Mouse (Mus musculus) erythroid progenitor cell, adult 5-6 weeks (primary cell): ENCODE results near the gene Acsf2. TPM values are rescaled to one million over a fixed set of nuclear protein-coding genes. Genes with fewer than 3 reads are reported as not detected.

Experiments used
- total RNA-seq, 2 experiments: library from RNA; stranded (forward) in 1 of 2; stranded (reverse) in 1 of 2; fragments of 150-400 nt in 1 of 2; fragments of 186-747, 209-891 nt in 1 of 2; gene quantifications; 2 replicates each; pipeline versions ENCODE4 v1.2.3 to v1.2.4; 2015 to 2017; ENCODE audit warnings: low replicate concordance in 2 of 2

Gene Acsf2
- total RNA-seq, 2 experiments from 2014 or later = 2.5 to 4.2 TPM

Other genes with a start within 250 kb of the Acsf2 start
- gene Abcc3, start 208.9 kb downstream of the Acsf2 start, total RNA-seq (2015; ENCODE audit: low replicate concordance) = 2.9 and 6.7 TPM in 2 replicates
- gene Abcc3, start 208.9 kb downstream of the Acsf2 start, total RNA-seq (2017; ENCODE audit: low replicate concordance) = 4.5 TPM in 1 of 2 replicates, not detected in the other
- 208 and 236 TPM in 2 replicates for gene Cacna1g, start 127.7 kb downstream of the Acsf2 start, total RNA-seq (2015; ENCODE audit: low replicate concordance)
- gene Cacna1g, start 127.7 kb downstream of the Acsf2 start, total RNA-seq (2017; ENCODE audit: low replicate concordance) = 142 TPM in 2 replicates
- not detected in 2 replicates for gene Spata20, start 115.7 kb downstream of the Acsf2 start, total RNA-seq (2015; ENCODE audit: low replicate concordance)
- gene Spata20, start 115.7 kb downstream of the Acsf2 start, total RNA-seq (2017; ENCODE audit: low replicate concordance) = not detected in 2 replicates
- gene Epn3, start 101.9 kb downstream of the Acsf2 start, total RNA-seq (2015; ENCODE audit: low replicate concordance) = not detected in 2 replicates
- gene Epn3, start 101.9 kb downstream of the Acsf2 start, total RNA-seq (2017; ENCODE audit: low replicate concordance) = not detected in 2 replicates
- not detected in 2 replicates for gene Mycbpap, start 80.1 kb downstream of the Acsf2 start, total RNA-seq (2015; ENCODE audit: low replicate concordance)
- not detected in 2 replicates for gene Mycbpap, start 80.1 kb downstream of the Acsf2 start, total RNA-seq (2017; ENCODE audit: low replicate concordance)
- gene Rsad1, start 52.6 kb downstream of the Acsf2 start, total RNA-seq (2015; ENCODE audit: low replicate concordance) = 0.84 TPM in 1 of 2 replicates, not detected in the other
- 0.23 and 0.26 TPM in 2 replicates for gene Rsad1, start 52.6 kb downstream of the Acsf2 start, total RNA-seq (2017; ENCODE audit: low replicate concordance)
- not detected in 2 replicates for gene Chad, start 36.8 kb downstream of the Acsf2 start, total RNA-seq (2015; ENCODE audit: low replicate concordance)
- not detected in 2 replicates for gene Chad, start 36.8 kb downstream of the Acsf2 start, total RNA-seq (2017; ENCODE audit: low replicate concordance)
- 11.3 and 20.2 TPM in 2 replicates for gene Lrrc59, start 27.9 kb upstream of the Acsf2 start, total RNA-seq (2015; ENCODE audit: low replicate concordance)
- 15.8 and 16.4 TPM in 2 replicates for gene Lrrc59, start 27.9 kb upstream of the Acsf2 start, total RNA-seq (2017; ENCODE audit: low replicate concordance)
- 16.8 and 20.9 TPM in 2 replicates for gene Mrpl27, start 51.9 kb upstream of the Acsf2 start, total RNA-seq (2015; ENCODE audit: low replicate concordance)
- 24.5 and 27.2 TPM in 2 replicates for gene Mrpl27, start 51.9 kb upstream of the Acsf2 start, total RNA-seq (2017; ENCODE audit: low replicate concordance)
- gene Eme1, start 52.1 kb upstream of the Acsf2 start, total RNA-seq (2015; ENCODE audit: low replicate concordance) = 3.4 and 15.9 TPM in 2 replicates
- gene Eme1, start 52.1 kb upstream of the Acsf2 start, total RNA-seq (2017; ENCODE audit: low replicate concordance) = 29.4 and 34.9 TPM in 2 replicates
- 1.1 and 2.5 TPM in 2 replicates for gene Xylt2, start 75.6 kb upstream of the Acsf2 start, total RNA-seq (2015; ENCODE audit: low replicate concordance)
- gene Xylt2, start 75.6 kb upstream of the Acsf2 start, total RNA-seq (2017; ENCODE audit: low replicate concordance) = 0.51 and 2.9 TPM in 2 replicates
- gene Gm11541, start 102.6 kb upstream of the Acsf2 start, total RNA-seq (2015; ENCODE audit: low replicate concordance) = not detected in 2 replicates
- not detected in 2 replicates for gene Gm11541, start 102.6 kb upstream of the Acsf2 start, total RNA-seq (2017; ENCODE audit: low replicate concordance)
- not detected in 2 replicates for gene Cdc34b, start 139.9 kb upstream of the Acsf2 start, total RNA-seq (2015; ENCODE audit: low replicate concordance)
- 0.15 TPM in 1 of 2 replicates, not detected in the other for gene Cdc34b, start 139.9 kb upstream of the Acsf2 start, total RNA-seq (2017; ENCODE audit: low replicate concordance)
- not detected in 2 replicates for gene Tmem92, start 180.8 kb upstream of the Acsf2 start, total RNA-seq (2015; ENCODE audit: low replicate concordance)
- not detected in 2 replicates for gene Tmem92, start 180.8 kb upstream of the Acsf2 start, total RNA-seq (2017; ENCODE audit: low replicate concordance)